Mouse (Mus musculus) liver, embryonic 16.5 days (tissue): ENCODE data around the gene Fam166b. TPM values are rescaled to one million over a fixed set of nuclear protein-coding genes. Genes with fewer than 3 reads are reported as not detected.

Experiments used
- ATAC-seq: fragments of 200-750 bp; cut with Nextera tagmentation; 2 replicates; pipeline ENCODE4 v1.8.0; 2017; ENCODE audit warnings: low read depth, mild to moderate bottlenecking, moderate number of reproducible peaks, moderate library complexity
- H3K27ac ChIP-seq: fragments of 300-500 bp; sonication (generic); 2 replicates; pipeline ENCODE4 v1.5.1; 2014; ENCODE audit warnings: mild to moderate bottlenecking, low read length
- H3K27me3 ChIP-seq: fragments of 300-500 bp; sonication (generic); 2 replicates; pipeline ENCODE4 v1.6.1; 2014; ENCODE audit warnings: low read depth, low read length, mixed read lengths; ENCODE audit not compliant: control insufficient read depth, insufficient read depth
- H3K36me3 ChIP-seq: fragments of 300-500 bp; sonication (generic); 2 replicates; pipeline ENCODE4 v1.6.1; 2014; ENCODE audit warnings: mild to moderate bottlenecking; ENCODE audit not compliant: control insufficient read depth, insufficient read depth
- H3K4me1 ChIP-seq: fragments of 300-500 bp; sonication (generic); 2 replicates; pipeline ENCODE4 v1.6.1; 2014; ENCODE audit warnings: low read depth, low read length, mixed read lengths; ENCODE audit not compliant: control insufficient read depth
- H3K4me2 ChIP-seq: fragments of 300-500 bp; sonication (generic); 2 replicates; pipeline ENCODE4 v1.6.1; 2014; ENCODE audit warnings: low read depth, low read length, mixed read lengths
- H3K4me3 ChIP-seq: fragments of 300-500 bp; sonication (generic); 2 replicates; pipeline ENCODE4 v1.5.1; 2014; ENCODE audit warnings: low read depth, mild to moderate bottlenecking, low read length
- H3K9ac ChIP-seq: fragments of 300-500 bp; sonication (generic); 2 replicates; pipeline ENCODE4 v1.6.1; 2014; ENCODE audit warnings: low read depth, low read length
- H3K9me3 ChIP-seq: fragments of 300-500 bp; sonication (generic); replicated peaks from 2 replicates; pipeline ENCODE4 v1.6.1; 2016; ENCODE audit warnings: low read length; ENCODE audit not compliant: control insufficient read depth
- WGBS: fragments of 180-500 bp; shearing (Covaris S2); extraction: QIAGEN DNeasy Blood & Tissue Kit; methylation state at CpG from one replicate; pipeline ENCODE4 v1.1.7; 2014; ENCODE audit not compliant: insufficient replicate concordance; 5-methylcytosine and 5-hydroxymethylcytosine counted together
- polyA plus RNA-seq: library from polyadenylated mRNA; unstranded; fragments of >200 nt; fragmentation: Nextera tagmentation; extraction: Ambion mirVana; gene quantifications from 2 replicates; pipeline ENCODE4 v1.2.1, GENCODE M21; 2015

Fam166b gene
- polyA plus RNA-seq, 1 experiment from 2014 or later: not detected

DNA sequence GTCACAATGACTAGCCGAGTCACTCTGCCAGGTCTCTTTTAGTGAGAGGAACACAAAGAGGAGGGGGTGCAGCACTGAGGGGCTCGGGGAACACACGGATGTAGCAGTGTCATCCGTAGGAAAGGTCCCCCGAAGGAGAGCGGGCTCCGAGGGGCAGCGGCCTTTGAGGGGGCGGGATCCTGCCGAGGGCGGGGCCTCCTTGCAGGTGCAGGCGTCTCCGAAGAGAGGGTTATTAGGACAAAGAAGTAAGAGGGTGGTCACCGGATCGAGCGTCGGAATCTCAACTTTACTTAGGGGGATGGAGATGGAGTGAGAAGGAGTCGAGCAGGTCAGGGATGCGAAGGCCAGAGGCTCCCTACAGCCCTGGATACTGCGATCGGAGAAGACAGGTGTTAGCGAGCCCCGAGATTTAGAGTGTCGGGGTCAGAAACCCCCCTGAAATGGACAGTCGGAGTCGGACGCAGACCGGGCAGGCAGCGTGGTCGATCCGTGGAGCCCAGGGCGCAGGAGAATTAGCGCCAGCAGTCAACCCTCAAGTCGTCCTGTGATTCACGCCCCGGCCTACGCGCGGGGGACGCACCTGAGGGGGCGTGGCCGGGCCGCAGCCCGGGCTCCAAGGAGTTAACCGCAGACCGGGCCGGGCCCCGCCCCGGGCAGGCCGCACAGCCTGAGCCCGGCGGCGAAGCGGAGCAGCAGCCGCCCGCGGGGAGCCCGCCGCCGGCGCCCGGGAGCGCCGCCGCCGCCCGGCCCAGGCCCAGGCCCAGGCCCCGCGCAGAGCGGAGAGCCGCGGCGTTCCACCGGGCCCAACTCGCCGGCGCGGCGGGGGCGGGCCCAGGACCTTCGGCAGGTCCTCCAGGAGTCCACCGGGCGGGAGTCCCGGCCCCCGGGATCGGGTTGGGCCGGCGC lies 13.8 kb upstream of the Fam166b start:
- H3K4me1 ChIP-seq: peaks cover 12% of the 10 kb centered on the region
- H3K27ac ChIP-seq: peak overlapping the region; percentile 83
- no peaks in the 10 kb centered on the region; the same call in 1 of the 2 replicates for H3K36me3 ChIP-seq
- H3K27me3 ChIP-seq: peaks cover 15% of the 10 kb centered on the region
- peak overlapping the region; percentile 72 for H3K4me3 ChIP-seq
- H3K9ac ChIP-seq: peak overlapping the region; percentile 76
- peak overlapping the region; percentile 97 for H3K4me2 ChIP-seq
- ATAC-seq: peak; percentile 72
- no peaks in the 10 kb centered on the region for H3K9me3 ChIP-seq
- WGBS: 0% methylated on average over 62 of the region's 88 CpGs

DNA sequence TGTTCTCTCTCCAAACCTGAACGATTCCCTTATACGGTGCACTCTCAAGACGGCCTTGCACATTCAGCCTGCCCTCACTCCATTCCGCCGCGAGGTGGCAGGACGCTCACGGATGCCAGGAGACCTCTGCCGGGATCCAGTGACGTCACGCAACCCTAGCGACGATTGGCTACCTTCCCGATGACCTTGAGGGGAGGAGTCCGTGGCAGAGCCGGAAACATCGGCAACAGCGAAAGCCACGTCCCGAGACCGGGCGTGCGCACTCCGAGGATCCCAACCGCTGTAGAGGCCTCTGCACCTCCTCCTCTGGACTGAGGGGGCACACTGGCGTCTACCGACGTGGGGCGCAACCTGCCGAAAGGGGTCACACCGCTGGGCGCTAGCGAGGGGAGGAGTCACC lies 13.1 kb upstream of the Fam166b start:
- Histone ChIP-seq H3K9me3 (no peaks in the 10 kb centered on the region), H3K27ac (peak overlapping the region; percentile 83), H3K4me3 (peak overlapping the region; percentile 72), H3K4me1 (peaks cover 12% of the 10 kb centered on the region), H3K27me3 (peaks cover 15% of the 10 kb centered on the region), H3K4me2 (peak overlapping the region; percentile 97), H3K36me3 (no peaks in the 10 kb centered on the region; the same call in 1 of the 2 replicates), H3K9ac (peak overlapping the region; percentile 76)
- WGBS: under 1% methylated on average over 33 of the region's 33 CpGs
- ATAC-seq: peak; percentile 87

DNA sequence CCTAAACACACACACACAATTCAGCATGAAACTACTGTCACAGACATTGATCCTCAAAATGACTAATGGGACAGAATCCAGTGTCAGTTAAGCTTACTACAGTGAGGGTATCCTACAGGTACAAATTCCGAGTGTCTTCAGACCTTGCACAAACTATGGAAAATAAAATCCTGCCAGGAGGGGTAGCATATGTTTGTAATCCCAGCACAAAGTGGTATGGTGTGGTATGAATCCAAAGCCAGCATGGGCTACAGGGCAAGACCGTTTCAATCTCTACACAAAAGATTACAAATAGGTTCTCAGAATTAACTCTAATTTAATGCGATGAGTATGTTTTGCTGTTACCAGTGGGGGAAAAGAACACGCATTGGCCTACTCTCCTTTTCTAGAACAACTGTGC lies 12.7 kb upstream of the Fam166b start, which contains the start of gene Tesk1:
Tesk1 (plus strand) TSS at position 301 of the 400 bp plus-strand sequence.
- Histone ChIP-seq H3K4me1 (peaks cover 12% of the 10 kb centered on the region), H3K9ac (peak within 1 kb of the TSS; percentile 76), H3K9me3 (no peaks in the 10 kb centered on the region), H3K4me3 (peak within 1 kb of the TSS; percentile 72), H3K27me3 (peaks cover 15% of the 10 kb centered on the region), H3K4me2 (peak within 1 kb of the TSS; percentile 97), H3K27ac (peak within 1 kb of the TSS; percentile 83), H3K36me3 (no peaks in the 10 kb centered on the region; the same call in 1 of the 2 replicates)
- ATAC-seq: no peak
- 27% methylated on average over 4 of the region's 4 CpGs for WGBS

DNA sequence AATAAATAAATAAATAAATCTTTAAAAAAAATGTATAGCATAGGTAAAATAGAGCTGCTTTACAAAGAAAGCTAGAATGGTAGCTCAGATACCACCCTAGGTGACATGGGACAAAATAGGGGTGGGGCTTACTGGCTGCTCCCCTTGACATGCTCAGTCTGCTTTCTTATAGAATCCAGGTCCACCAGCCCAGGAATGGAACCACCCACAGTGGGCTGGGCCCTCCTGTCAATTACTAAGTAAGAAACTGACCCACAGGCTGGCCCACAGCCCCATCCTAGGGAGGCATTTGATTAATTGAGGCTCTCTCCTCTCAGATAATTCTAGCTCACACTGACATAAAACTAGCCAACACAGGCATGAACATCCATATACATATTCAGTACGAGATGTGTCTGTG lies 3.9 kb upstream of the Fam166b start:
- ATAC-seq: no peak

DNA sequence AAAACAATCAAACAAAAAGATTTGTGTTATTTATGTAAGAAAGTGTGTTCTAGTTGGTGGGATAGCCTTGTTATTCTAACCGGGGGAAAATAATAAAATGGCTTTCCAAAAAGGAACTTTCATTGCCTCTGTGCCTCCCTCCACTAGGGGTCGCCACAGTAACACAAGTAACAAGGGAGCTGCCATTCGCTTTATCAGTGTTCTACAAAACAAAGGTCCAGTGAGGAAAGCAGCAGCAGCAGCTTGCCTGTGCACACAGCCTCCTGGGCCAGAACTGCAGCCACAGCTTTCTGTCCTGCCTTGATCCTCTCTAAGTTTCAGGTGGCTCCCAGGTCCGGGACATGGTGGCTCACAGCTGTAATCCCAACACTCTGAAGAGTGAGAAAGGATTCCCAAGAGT lies 2.8 kb upstream of the Fam166b start:
- 0 out of 2 replicates have a peak, but pooled peaks have one; percentile 32 for ATAC-seq
- H3K9ac ChIP-seq: no peak overlapping the region
- no peak overlapping the region for H3K4me3 ChIP-seq
- no peak overlapping the region for H3K27ac ChIP-seq
- no peaks in the 10 kb centered on the region; the same call in 1 of the 2 replicates for H3K4me1 ChIP-seq
- H3K9me3 ChIP-seq: no peaks in the 10 kb centered on the region
- H3K27me3 ChIP-seq: peaks cover 26% of the 10 kb centered on the region
- H3K4me2 ChIP-seq: no peak overlapping the region
- H3K36me3 ChIP-seq: no peaks in the 10 kb centered on the region
- 5% methylated on average over 4 of the region's 4 CpGs for WGBS

More for the DNA sequence above, 3.9 kb upstream of the Fam166b start:
- H3K27me3 ChIP-seq: peaks cover 14% of the 10 kb centered on the region
- H3K4me1 ChIP-seq: no peaks in the 10 kb centered on the region; the same call in 1 of the 2 replicates
- no peak overlapping the region for H3K4me2 ChIP-seq
- no peak overlapping the region for H3K9ac ChIP-seq
- no peaks in the 10 kb centered on the region for H3K36me3 ChIP-seq
- no peak overlapping the region for H3K27ac ChIP-seq
- H3K4me3 ChIP-seq: no peak overlapping the region
- WGBS: 53% methylated on average over 1 of the region's 1 CpGs
- no peaks in the 10 kb centered on the region for H3K9me3 ChIP-seq

DNA sequence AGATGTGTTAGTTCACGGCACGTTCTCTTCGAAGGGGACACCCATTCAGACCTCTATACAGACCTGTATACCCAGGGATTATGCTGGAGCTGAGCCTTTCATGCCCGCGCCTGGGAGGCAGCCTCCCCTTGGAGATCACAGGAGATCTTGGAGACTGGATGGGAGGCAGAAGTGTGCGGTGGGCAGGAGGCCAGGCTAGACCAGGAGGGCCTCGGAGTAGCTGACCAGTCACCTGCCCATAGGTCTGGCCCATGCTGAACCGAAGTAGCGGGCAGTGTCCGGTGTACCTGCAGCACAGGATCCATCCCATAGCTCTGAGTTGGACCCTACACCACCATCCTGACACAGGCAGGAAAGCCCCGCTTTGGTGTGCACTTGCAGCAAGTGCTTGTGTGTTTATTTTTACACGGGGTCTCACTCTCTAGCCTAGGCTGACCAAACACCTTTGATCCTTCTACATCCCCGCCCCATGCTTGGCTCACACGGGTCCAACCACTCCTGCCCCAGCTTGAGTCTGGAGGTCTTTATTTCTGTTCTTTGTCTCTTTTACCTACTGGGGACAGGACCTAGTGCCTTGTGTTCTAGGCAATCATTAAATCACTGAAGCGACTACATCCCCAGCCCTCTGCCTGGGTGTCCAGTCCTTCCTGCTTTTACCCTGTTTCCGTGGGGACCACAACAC lies 613 bp downstream of the Fam166b start:
- H3K36me3 ChIP-seq: no peaks in the 10 kb centered on the region
- 24% methylated on average over 16 of the region's 16 CpGs for WGBS
- ATAC-seq: no peak
- no peak overlapping the region for H3K4me2 ChIP-seq
- no peak overlapping the region for H3K9ac ChIP-seq
- no peaks in the 10 kb centered on the region; the same call in 1 of the 2 replicates for H3K4me1 ChIP-seq
- peaks cover 49% of the 10 kb centered on the region for H3K27me3 ChIP-seq
- H3K9me3 ChIP-seq: no peaks in the 10 kb centered on the region
- no peak overlapping the region for H3K4me3 ChIP-seq
- no peak overlapping the region for H3K27ac ChIP-seq

DNA sequence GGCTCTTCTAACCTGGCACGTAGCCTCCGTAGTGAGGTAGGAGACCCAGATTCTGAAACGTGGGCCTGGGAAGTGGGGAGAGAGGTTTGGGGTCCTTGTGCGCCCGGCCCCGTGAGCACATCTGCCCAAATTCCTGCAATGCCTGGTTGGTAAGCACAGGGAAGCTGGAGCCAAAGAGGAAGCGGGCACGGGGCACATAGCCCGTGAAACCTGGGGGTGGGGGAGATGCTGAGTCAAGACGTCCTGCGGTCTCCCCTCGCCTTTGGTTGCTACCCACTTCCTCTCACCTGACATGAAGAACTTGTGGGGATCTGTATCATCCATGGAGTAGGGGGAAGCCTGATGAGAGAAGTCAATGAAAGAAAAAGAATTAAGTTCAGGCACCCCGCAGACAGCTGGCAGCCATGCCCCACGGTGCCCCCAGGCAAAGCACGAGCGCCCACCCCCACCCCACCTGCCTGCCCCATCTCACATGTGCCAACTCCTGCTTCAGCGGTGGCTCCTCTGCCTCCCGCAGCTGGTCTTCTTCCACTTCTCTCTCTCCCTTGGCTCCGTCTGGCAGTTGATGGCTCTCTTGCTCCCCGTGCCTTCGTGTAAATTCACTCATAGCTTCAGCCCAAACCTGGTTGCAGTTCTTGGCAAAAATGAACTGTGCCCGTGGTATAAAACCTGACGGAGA lies 1.3 kb downstream of the Fam166b start:
- H3K36me3 ChIP-seq: no peaks in the 10 kb centered on the region

DNA sequence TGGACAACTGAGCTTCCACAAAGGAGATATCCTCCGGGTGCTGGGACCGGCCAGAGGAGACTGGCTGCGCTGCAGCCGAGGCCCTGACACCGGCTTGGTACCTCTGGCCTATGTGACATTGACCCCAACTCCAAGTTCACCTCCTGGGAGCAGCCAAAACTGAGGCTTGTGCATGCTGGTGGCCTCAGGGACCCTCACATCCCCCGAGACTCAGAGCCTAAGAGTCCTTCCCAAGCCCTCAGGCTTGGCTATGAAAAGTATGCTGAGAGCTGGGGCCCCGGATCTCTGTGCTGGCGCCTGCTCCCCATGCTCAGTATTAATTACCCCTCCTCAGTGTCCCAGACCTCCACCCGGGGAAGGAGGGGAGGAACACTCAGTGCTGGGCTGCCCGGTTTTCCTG lies 2.4 kb downstream of the Fam166b start:
- ATAC-seq: no peak
- Histone ChIP-seq H3K9me3 (no peaks in the 10 kb centered on the region), H3K4me2 (no peak overlapping the region), H3K27ac (no peak overlapping the region), H3K27me3 (peaks cover 49% of the 10 kb centered on the region), H3K36me3 (no peaks in the 10 kb centered on the region), H3K4me3 (no peak overlapping the region), H3K9ac (no peak overlapping the region), H3K4me1 (no peaks in the 10 kb centered on the region)
- 49% methylated on average over 10 of the region's 10 CpGs for WGBS

More for the DNA sequence above, 1.3 kb downstream of the Fam166b start:
- H3K4me2 ChIP-seq: no peak overlapping the region
- no peak overlapping the region for H3K4me3 ChIP-seq
- 15% methylated on average over 23 of the region's 23 CpGs for WGBS
- no peak overlapping the region for H3K27ac ChIP-seq
- no peaks in the 10 kb centered on the region for H3K9me3 ChIP-seq
- H3K27me3 ChIP-seq: peaks cover 49% of the 10 kb centered on the region
- ATAC-seq: no peak
- H3K4me1 ChIP-seq: no peaks in the 10 kb centered on the region; the same call in 1 of the 2 replicates
- H3K9ac ChIP-seq: no peak overlapping the region
